Mouse (Mus musculus) limb, embryonic 12.5 days (tissue): ENCODE data around the gene Gmds. TPM values are rescaled to one million over a fixed set of nuclear protein-coding genes. Genes with fewer than 3 reads are reported as not detected.

ENCODE experiments used
- ATAC-seq: fragments of 200-750 bp; cut with Nextera tagmentation; 2 replicates; pipeline ENCODE4 v1.8.0; 2017; ENCODE audit warnings: low read depth, moderate TSS enrichment; ENCODE audit not compliant: insufficient number of reproducible peaks, insufficient read depth, low FRiP score, low TSS enrichment
- H3K27ac ChIP-seq: fragments of 300-500 bp; sonication (generic); 2 replicates; pipeline ENCODE4 v1.5.1; 2016; ENCODE audit warnings: mild to moderate bottlenecking, moderate library complexity
- H3K27me3 ChIP-seq: fragments of 300-500 bp; sonication (generic); 2 replicates; pipeline ENCODE4 v1.6.1; 2016; ENCODE audit warnings: mild to moderate bottlenecking, moderate library complexity
- H3K36me3 ChIP-seq: fragments of 300-500 bp; sonication (generic); 2 replicates; pipeline ENCODE4 v1.6.1; 2016; ENCODE audit warnings: mild to moderate bottlenecking, moderate library complexity
- H3K4me1 ChIP-seq: fragments of 300-500 bp; sonication (generic); replicated peaks from 2 replicates; pipeline ENCODE4 v1.6.1; 2016
- H3K4me2 ChIP-seq: fragments of 300-500 bp; sonication (generic); 2 replicates; pipeline ENCODE4 v1.6.1; 2016; ENCODE audit warnings: mild to moderate bottlenecking, moderate library complexity
- H3K4me3 ChIP-seq: fragments of 300-500 bp; sonication (generic); replicated peaks from 2 replicates; pipeline ENCODE4 v1.5.1; 2016; ENCODE audit warnings: mild to moderate bottlenecking
- H3K9ac ChIP-seq: fragments of 300-500 bp; sonication (generic); replicated peaks from 2 replicates; pipeline ENCODE4 v1.6.1; 2016; ENCODE audit warnings: mild to moderate bottlenecking, moderate library complexity
- H3K9me3 ChIP-seq: fragments of 300-500 bp; sonication (generic); 2 replicates; pipeline ENCODE4 v1.6.1; 2016; ENCODE audit warnings: mild to moderate bottlenecking, moderate library complexity
- WGBS: fragments of 180-500 bp; shearing (Covaris S2); methylation state at CpG from one replicate; pipeline ENCODE4 v1.1.7; 2016; 5-methylcytosine and 5-hydroxymethylcytosine counted together
- polyA plus RNA-seq: library from polyadenylated mRNA; unstranded; fragments of >200 nt; fragmentation: Nextera tagmentation; extraction: Ambion mirVana; gene quantifications from 2 replicates; pipeline ENCODE4 v1.2.1, GENCODE M21; 2016

The Gmds gene
- polyA plus RNA-seq, 1 experiment from 2014 or later = 37.3 TPM

GRCm38 (mm10) chr13:31873269-31873668 is 465.3 kb downstream of the Gmds start:
- H3K4me1 ChIP-seq = peaks cover 8% of the 10 kb centered on the region
- H3K9ac ChIP-seq = no peak overlapping the region
- WGBS = 76% methylated on average over 1 of the region's 1 CpGs
- no peak for ATAC-seq
- H3K4me2 ChIP-seq = no peak overlapping the region
- no peaks in the 10 kb centered on the region for H3K36me3 ChIP-seq
- H3K27me3 ChIP-seq = peaks cover 13% of the 10 kb centered on the region
- no peak overlapping the region for H3K27ac ChIP-seq
- no peak overlapping the region for H3K4me3 ChIP-seq
- no peaks in the 10 kb centered on the region for H3K9me3 ChIP-seq

GRCm38 (mm10) chr13:31864786-31865185 is 473.8 kb downstream of the Gmds start:
- Histone ChIP-seq H3K4me1 (peaks cover under 1% of the 10 kb centered on the region; the same call in 1 of the 2 replicates), H3K9me3 (no peaks in the 10 kb centered on the region), H3K36me3 (no peaks in the 10 kb centered on the region), H3K27me3 (peaks cover 33% of the 10 kb centered on the region), H3K9ac (no peak overlapping the region), H3K4me3 (no peak overlapping the region), H3K27ac (no peak overlapping the region), H3K4me2 (no peak overlapping the region)
- ATAC-seq = no peak
- 85% methylated on average over 5 of the region's 5 CpGs for WGBS

- Histone ChIP-seq H3K27me3 (peaks cover 41% of the 10 kb centered on the region), H3K27ac (no peak overlapping the region), H3K9ac (no peak overlapping the region), H3K4me3 (no peak overlapping the region), H3K36me3 (no peaks in the 10 kb centered on the region), H3K9me3 (no peaks in the 10 kb centered on the region), H3K4me2 (no peak overlapping the region), H3K4me1 (peaks cover 6% of the 10 kb centered on the region)
- ATAC-seq = no peak
- WGBS = 57% methylated on average over 9 of the region's 9 CpGs
Observed at GRCm38 (mm10) chr13:31863461-31863860, 475.1 kb downstream of the Gmds start.

DNA sequence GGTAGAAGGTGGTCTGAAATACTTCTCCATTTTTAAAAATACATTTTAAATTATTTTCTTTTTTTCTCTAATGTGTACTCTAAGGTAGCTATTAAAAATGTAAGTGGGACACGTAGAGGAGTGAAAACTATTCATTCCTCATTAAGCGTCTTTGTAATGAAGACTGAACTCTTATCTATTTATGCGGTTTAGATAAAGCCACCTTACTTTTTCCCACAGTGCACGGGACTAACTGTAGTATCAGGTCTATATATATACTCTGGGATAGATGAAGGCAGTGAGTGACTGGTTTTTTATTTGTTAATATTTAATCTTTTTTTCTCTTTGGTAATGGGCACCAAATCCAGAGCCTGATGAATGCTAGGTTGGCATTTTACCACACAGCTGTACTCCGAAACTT is 478.3 kb downstream of the Gmds start:
- H3K27me3 ChIP-seq = peaks cover 48% of the 10 kb centered on the region

GRCm38 (mm10) chr13:31854000-31854399 is 484.5 kb downstream of the Gmds start:
- 23% methylated on average over 4 of the region's 4 CpGs for whole genome bisulfite sequencing
- ATAC-seq = peak; percentile 82
- peaks cover 34% of the 10 kb centered on the region for H3K4me1 ChIP-seq
- H3K27me3 ChIP-seq = peaks cover 52% of the 10 kb centered on the region
- H3K27ac ChIP-seq = no peak overlapping the region
- H3K9me3 ChIP-seq = no peaks in the 10 kb centered on the region
- H3K4me3 ChIP-seq = no peak overlapping the region
- no peak overlapping the region for H3K9ac ChIP-seq
- H3K36me3 ChIP-seq = no peaks in the 10 kb centered on the region
- no peak overlapping the region for H3K4me2 ChIP-seq

More for the DNA sequence above, 478.3 kb downstream of the Gmds start:
- Histone ChIP-seq H3K9ac (no peak overlapping the region), H3K27ac (no peak overlapping the region), H3K9me3 (no peaks in the 10 kb centered on the region), H3K4me2 (no peak overlapping the region), H3K36me3 (no peaks in the 10 kb centered on the region), H3K4me3 (no peak overlapping the region), H3K4me1 (peaks cover 6% of the 10 kb centered on the region)
- WGBS = 87% methylated on average over 5 of the region's 5 CpGs
- ATAC-seq = no peak

GRCm38 (mm10) chr13:31853564-31853963 is 485.0 kb downstream of the Gmds start:
- no peak overlapping the region for H3K9ac ChIP-seq
- H3K4me1 ChIP-seq = peaks cover 37% of the 10 kb centered on the region
- 6% methylated on average over 2 of the region's 2 CpGs for WGBS
- peak; percentile 90 for ATAC-seq
- no peak overlapping the region for H3K4me3 ChIP-seq
- no peak overlapping the region for H3K27ac ChIP-seq
- H3K27me3 ChIP-seq = peaks cover 53% of the 10 kb centered on the region
- H3K4me2 ChIP-seq = no peak overlapping the region
- no peaks in the 10 kb centered on the region for H3K9me3 ChIP-seq
- no peaks in the 10 kb centered on the region for H3K36me3 ChIP-seq

- Histone ChIP-seq H3K9me3 (no peaks in the 10 kb centered on the region), H3K4me3 (no peak overlapping the region), H3K36me3 (no peaks in the 10 kb centered on the region), H3K9ac (no peak overlapping the region), H3K27me3 (peaks cover 37% of the 10 kb centered on the region), H3K4me1 (peaks cover 31% of the 10 kb centered on the region), H3K27ac (no peak overlapping the region), H3K4me2 (no peak overlapping the region)
- no peak for ATAC-seq
- 12% methylated on average over 5 of the region's 5 CpGs for WGBS
Observed at GRCm38 (mm10) chr13:31849258-31849971, 489.1 kb downstream of the Gmds start.

DNA sequence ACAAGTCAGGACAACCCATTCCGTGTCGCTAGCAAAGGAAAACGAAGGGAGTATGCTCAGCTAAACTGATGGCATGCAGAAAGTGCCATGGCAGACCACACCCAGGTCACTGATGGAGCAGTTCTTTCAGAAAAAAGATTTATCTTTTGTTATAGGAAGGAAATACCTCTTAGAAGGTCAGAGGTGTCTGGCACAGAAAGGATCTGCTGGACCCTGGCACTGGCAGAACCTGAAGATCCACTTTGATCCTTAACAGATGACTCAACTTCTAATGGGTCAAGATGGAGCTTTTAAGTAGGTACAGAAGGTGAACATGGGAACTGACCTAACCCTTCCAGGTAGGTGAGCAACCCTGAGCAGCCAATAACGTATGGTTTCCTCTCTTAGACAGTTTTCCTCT is 502.7 kb downstream of the Gmds start:
- peaks cover 7% of the 10 kb centered on the region for H3K4me1 ChIP-seq
- no peak overlapping the region for H3K4me2 ChIP-seq
- H3K27me3 ChIP-seq = peaks cover 40% of the 10 kb centered on the region
- no peak for ATAC-seq
- 77% methylated on average over 4 of the region's 4 CpGs for WGBS
- H3K27ac ChIP-seq = no peak overlapping the region
- no peak overlapping the region for H3K9ac ChIP-seq
- no peaks in the 10 kb centered on the region for H3K9me3 ChIP-seq
- H3K36me3 ChIP-seq = no peaks in the 10 kb centered on the region
- H3K4me3 ChIP-seq = no peak overlapping the region

GRCm38 (mm10) chr13:31830332-31830731 is 508.2 kb downstream of the Gmds start:
- Histone ChIP-seq H3K9ac (no peak overlapping the region), H3K4me2 (no peak overlapping the region), H3K36me3 (no peaks in the 10 kb centered on the region), H3K27me3 (peaks cover 55% of the 10 kb centered on the region), H3K4me1 (no peaks in the 10 kb centered on the region), H3K9me3 (no peaks in the 10 kb centered on the region), H3K4me3 (no peak overlapping the region), H3K27ac (no peak overlapping the region)
- no peak for ATAC-seq
- WGBS = 59% methylated on average over 9 of the region's 9 CpGs

GRCm38 (mm10) chr13:31828446-31828845 is 510.1 kb downstream of the Gmds start:
- Histone ChIP-seq H3K4me3 (no peak overlapping the region), H3K9me3 (no peaks in the 10 kb centered on the region), H3K4me1 (peaks cover 17% of the 10 kb centered on the region), H3K27ac (no peak overlapping the region), H3K9ac (no peak overlapping the region), H3K4me2 (no peak overlapping the region), H3K27me3 (peaks cover 52% of the 10 kb centered on the region), H3K36me3 (no peaks in the 10 kb centered on the region)
- WGBS = 88% methylated on average over 4 of the region's 4 CpGs
- no peak for ATAC-seq

DNA sequence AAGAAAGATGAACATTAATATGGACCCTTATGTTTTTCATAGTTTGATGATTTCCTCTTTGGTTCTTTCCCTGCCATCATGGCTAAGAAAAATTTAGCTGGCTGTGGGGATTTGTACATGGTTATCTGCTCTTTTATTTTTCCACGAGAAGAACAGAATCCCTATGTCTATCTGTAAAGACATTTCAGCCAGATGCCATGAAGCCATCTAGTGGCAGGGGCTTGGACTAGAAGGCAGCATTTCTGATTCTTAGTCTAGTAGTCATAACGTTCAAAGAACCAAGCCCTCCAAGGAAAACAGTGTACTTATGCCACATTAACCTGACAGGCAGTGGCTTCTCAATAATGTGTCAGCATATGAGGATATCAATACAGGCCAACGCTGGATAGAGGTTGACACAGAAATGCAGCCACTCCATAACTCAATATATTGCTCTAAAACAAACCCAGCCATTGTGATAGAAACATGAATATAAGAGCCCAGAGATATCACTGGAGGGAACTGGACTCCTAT is 510.7 kb downstream of the Gmds start:
- no peak overlapping the region for H3K4me3 ChIP-seq
- peaks cover 20% of the 10 kb centered on the region for H3K4me1 ChIP-seq
- no peak overlapping the region for H3K9ac ChIP-seq
- H3K9me3 ChIP-seq = no peaks in the 10 kb centered on the region
- peaks cover 48% of the 10 kb centered on the region for H3K27me3 ChIP-seq
- no peak overlapping the region for H3K27ac ChIP-seq
- 56% methylated on average over 3 of the region's 3 CpGs for WGBS
- H3K36me3 ChIP-seq = no peaks in the 10 kb centered on the region
- no peak overlapping the region for H3K4me2 ChIP-seq
- ATAC-seq = no peak

GRCm38 (mm10) chr13:31827160-31827559 is 511.4 kb downstream of the Gmds start:
- Histone ChIP-seq H3K27me3 (peaks cover 52% of the 10 kb centered on the region), H3K4me3 (no peak overlapping the region), H3K4me2 (no peak overlapping the region), H3K27ac (no peak overlapping the region), H3K9me3 (no peaks in the 10 kb centered on the region), H3K36me3 (no peaks in the 10 kb centered on the region), H3K9ac (no peak overlapping the region), H3K4me1 (peaks cover 27% of the 10 kb centered on the region)
- no peak for ATAC-seq
- WGBS = 77% methylated on average over 5 of the region's 5 CpGs
